Mouse (Mus musculus): Measurements from ENCODE around the gene Cnp.

DNA sequence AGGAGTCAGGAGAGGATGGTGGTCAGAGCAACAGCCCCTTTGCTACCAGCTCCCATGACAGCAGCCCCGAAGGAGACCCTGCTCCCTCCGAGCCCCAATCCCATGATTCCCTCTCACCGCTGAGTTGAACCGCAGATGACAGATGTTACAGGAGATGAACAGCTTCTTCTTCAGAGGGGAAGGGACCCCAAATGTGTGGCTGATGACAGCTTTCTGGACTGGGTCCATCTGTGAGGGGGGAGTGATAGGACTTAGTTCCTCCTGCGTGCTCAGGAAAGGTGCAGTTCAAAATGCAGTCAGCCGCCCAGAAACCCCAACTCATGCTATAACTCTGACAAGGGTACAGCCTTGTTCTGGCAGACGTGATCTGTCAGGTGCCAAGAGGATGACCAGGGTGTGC is 59.8 kb downstream of the Cnp start:
- TF ChIP-seq CTCF (IDR thresholded peaks at IDR 0.05; ENCODE audit: borderline replicate concordance, control insufficient read depth, extremely low read depth, insufficient read depth, low read length, poor library complexity), result no peak
- no peak for TF ChIP-seq POLR2A (IDR thresholded peaks at IDR 0.05; ENCODE audit: control insufficient read depth, extremely low read depth, insufficient read depth, low read length, poor library complexity)
